Mouse (Mus musculus): ENCODE data around the gene Pcnx3. TPM values are rescaled to one million over a fixed set of nuclear protein-coding genes. Genes with fewer than 3 reads are reported as not detected.

The Pcnx3 gene
- 27.2 and 28.6 TPM in 2 replicates for total RNA-seq (2012; rRNA removed)
- total RNA-seq (2014; rRNA removed) = 5.1 and 7.1 TPM in 2 replicates
- 28.3 and 34.5 TPM in 2 replicates for polyA plus RNA-seq (2012; ENCODE audit: insufficient read length, low read depth)

DNA sequence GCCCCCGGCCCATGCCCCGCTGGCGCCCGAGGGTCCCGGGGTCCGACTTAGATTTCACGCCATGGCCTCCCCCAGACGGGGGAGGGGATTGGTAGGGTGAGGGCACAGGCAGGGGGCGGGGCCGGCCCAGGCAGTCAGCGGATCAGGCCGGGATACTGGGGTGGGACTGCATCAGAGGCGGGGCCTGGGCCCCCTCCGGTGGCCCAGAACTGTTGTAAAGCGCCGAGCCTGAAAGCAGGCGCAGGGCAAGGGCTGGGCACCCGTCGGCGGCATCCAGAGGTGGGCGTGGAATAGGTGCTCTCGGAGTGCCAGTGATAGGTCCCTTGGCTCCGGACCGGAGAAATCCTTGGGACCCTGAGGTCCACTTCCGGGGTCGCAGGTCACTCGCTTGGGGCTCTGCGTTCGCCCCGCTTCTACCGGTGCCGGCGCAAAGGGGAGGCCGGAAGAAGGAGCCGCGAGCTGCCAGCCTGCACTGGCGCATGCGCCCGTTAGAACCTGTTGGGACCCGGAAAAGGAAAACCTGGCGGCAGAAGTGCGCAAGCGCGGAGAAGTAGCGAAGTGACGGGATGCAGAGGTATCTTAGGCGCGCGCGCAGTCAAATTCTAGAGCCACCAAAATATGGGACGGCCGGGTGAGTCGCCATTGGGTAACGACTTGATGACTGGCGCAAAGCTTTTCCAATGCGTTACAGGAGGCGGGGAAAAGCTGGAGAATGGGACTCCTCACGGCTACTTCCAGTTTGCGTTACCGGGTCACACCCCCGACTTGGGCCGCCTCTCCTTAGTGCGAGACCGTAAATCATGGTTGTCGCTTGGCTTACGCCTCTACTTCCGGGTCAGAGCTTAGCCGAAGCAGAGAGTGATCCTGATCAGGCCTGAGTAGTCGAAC is at the start of gene Pcnx3, which contains the start of gene Map3k11:
Pcnx3 (minus strand) TSS at position 709 of the 888 bp plus-strand sequence.
Map3k11 (plus strand) TSS at position 543 of the 888 bp plus-strand sequence.
- in situ Hi-C loops (cut with MboI; ENCODE audit: low pct_ligation_motif_present, low pct_unique_long_range_greater_than_20kb, low sequenced_read_pairs) (no loop called here), dilution Hi-C loops (cut with MboI; ENCODE audit: extremely low pct_ligation_motif_present, extremely low pct_unique_long_range_greater_than_20kb, low sequenced_read_pairs) (no loop called here)
- peak within 1 kb of the TSS; percentile 79 for H3K27ac ChIP-seq (ENCODE audit: insufficient read depth, low read depth)
- H3K9me3 ChIP-seq (replicated peaks; ENCODE audit: low read length) = no peaks in the 10 kb centered on the region
- H3K36me3 ChIP-seq (replicated peaks in 1 of 2; ENCODE audit: control insufficient read depth in 1 of 2, insufficient read depth in 1 of 2, low read length in 1 of 2) = peaks cover 47 to 67% of the 10 kb centered on the region in 2 experiments
- H3K4me2 ChIP-seq (ENCODE audit: insufficient read depth, low read depth, poor library complexity, severe bottlenecking) = peak within 1 kb of the TSS; percentile 92
- peak within 1 kb of the TSS; percentile 98 for H3K9ac ChIP-seq (ENCODE audit: insufficient read depth, low read depth)
- H3K27me3 ChIP-seq (replicated peaks) = no peaks in the 10 kb centered on the region
- peaks cover 35% of the 10 kb centered on the region for H3K79me2 ChIP-seq (replicated peaks; ENCODE audit: control insufficient read depth, extremely low read depth, insufficient read depth, poor library complexity, severe bottlenecking)
- peak; percentile 99 for DNase-seq (ENCODE audit: extremely low read depth)
- peak within 1 kb of the TSS; percentile 81 to 95 (median 83) for H3K4me3 ChIP-seq (replicated peaks in 1 of 3; ENCODE audit: low read depth in 2 of 3, low read length in 2 of 3, poor library complexity in 1 of 3)
- TF ChIP-seq JUND (conservative IDR thresholded peaks at IDR 0.05; ENCODE audit: low read depth, low read length) (no peak), NELFE (IDR thresholded peaks at IDR 0.05; ENCODE audit: low read depth, low read length) (peak; percentile 37; the same call in 1 of the 2 replicates), NRF1 (IDR thresholded peaks at IDR 0.05; ENCODE audit: low read depth, low read length) (peak; percentile 95), E2F4 (IDR thresholded peaks at IDR 0.05; ENCODE audit: insufficient replicate concordance, low read depth, low read length) (0 out of 2 replicates have a peak, but pooled peaks have one; percentile 68), MYC (IDR thresholded peaks at IDR 0.05; ENCODE audit: low read depth, low read length) (0 out of 2 replicates have a peak, but pooled peaks have one; percentile 52), SIN3A (IDR thresholded peaks at IDR 0.05; ENCODE audit: low read length) (peak; percentile 99), IRF4 (IDR thresholded peaks at IDR 0.05; ENCODE audit: low read depth, low read length) (peak; percentile 34; the same call in 1 of the 2 replicates), GABPA (IDR thresholded peaks at IDR 0.05; ENCODE audit: insufficient replicate concordance, low read depth, low read length) (peak; percentile 50; the same call in 1 of the 2 replicates), CHD1 (IDR thresholded peaks at IDR 0.05; ENCODE audit: low read depth, low read length) (no peak; the same call in 1 of the 2 replicates), MAX (IDR thresholded peaks at IDR 0.05; ENCODE audit: low read length) (peak; percentile 65; the same call in 1 of the 2 replicates), UBTF (IDR thresholded peaks at IDR 0.05; ENCODE audit: low read depth, low read length) (no peak), ZMIZ1 (IDR thresholded peaks at IDR 0.05; ENCODE audit: low read depth, low read length) (peak; percentile 52; the same call in 1 of the 2 replicates), JUN (IDR thresholded peaks at IDR 0.05; ENCODE audit: insufficient read depth, low read depth, low read length) (peak; percentile 55; the same call in 1 of the 2 replicates), ELF1 (IDR thresholded peaks at IDR 0.05; ENCODE audit: low read depth, low read length) (peak; percentile 95), TCF12 (IDR thresholded peaks at IDR 0.05; ENCODE audit: low read depth, low read length) (peak; percentile 49; the same call in 1 of the 2 replicates), MAZ (IDR thresholded peaks at IDR 0.05; ENCODE audit: low read depth, low read length) (0 out of 2 replicates have a peak, but pooled peaks have one; percentile 7), USF1 (IDR thresholded peaks at IDR 0.05; ENCODE audit: low read depth, low read length) (no peak), RAD21 (IDR thresholded peaks at IDR 0.05; ENCODE audit: low read depth, low read length) (no peak), SMC3 (IDR thresholded peaks at IDR 0.05; ENCODE audit: low read depth, low read length) (no peak), HCFC1 (IDR thresholded peaks at IDR 0.05; ENCODE audit: low read depth, low read length) (peak; percentile 91), KAT2A (IDR thresholded peaks at IDR 0.05; ENCODE audit: insufficient replicate concordance, low read length) (peak; percentile 94), MXI1 (IDR thresholded peaks at IDR 0.05; ENCODE audit: low read depth, low read length) (peak; percentile 52; the same call in 1 of the 2 replicates), CHD2 (IDR thresholded peaks at IDR 0.05; ENCODE audit: low read length) (peak; percentile 94), BHLHE40 (IDR thresholded peaks at IDR 0.05; ENCODE audit: low read depth, low read length) (peak; percentile 54), POLR2A (IDR thresholded peaks at IDR 0.05; ENCODE audit: low read depth, low read length) (peak; percentile 76), ZNF384 (IDR thresholded peaks at IDR 0.05; ENCODE audit: low read depth, low read length) (no peak), ETS1 (conservative IDR thresholded peaks at IDR 0.05; ENCODE audit: low read depth, low read length) (peak; percentile 49; the same call in 1 of the 2 replicates)
- H3K4me1 ChIP-seq (ENCODE audit: control insufficient read depth in 1 of 2, insufficient read depth in 2 of 2) = peaks cover 23 to 37% of the 10 kb centered on the region in 2 experiments
